Mouse (Mus musculus) ZHBTc4 (cell line): Measurements from ENCODE around the gene Soga1.

Source experiments
- DNase-seq: peaks from one replicate; pipeline ENCODE4 v3.0.0-alpha.2; 2011; ENCODE audit warnings: low read depth, low spot score

The Soga1 gene

GRCm38 (mm10) chr2:156990727-156991431 is 88.2 kb downstream of the Soga1 start:
- DNase-seq, result peak; percentile 21

- DNase-seq, result no peak
These were observed 91.7 kb downstream of the Soga1 start for GRCm38 (mm10) chr2:156987316-156987715.

DNA sequence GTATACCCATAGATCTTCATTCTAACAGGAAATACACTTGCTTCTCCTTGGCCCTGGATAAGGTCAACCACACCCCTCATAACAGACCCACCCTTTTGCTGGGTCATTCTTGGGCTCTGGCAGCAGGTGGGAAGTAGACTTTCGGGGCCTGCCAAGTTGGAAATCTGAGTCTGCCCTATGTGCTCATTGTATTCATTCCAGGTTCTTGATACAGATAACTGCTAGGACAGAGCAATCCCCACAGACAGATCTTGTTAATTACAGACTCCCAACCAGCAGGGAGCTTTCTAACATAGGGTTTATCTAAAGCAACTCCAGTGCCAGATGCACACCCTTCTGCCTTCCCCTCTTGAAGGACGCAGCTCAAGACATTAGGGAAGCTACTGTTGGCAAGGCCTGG is 96.2 kb downstream of the Soga1 start:
- peak; percentile 54 for DNase-seq

DNA sequence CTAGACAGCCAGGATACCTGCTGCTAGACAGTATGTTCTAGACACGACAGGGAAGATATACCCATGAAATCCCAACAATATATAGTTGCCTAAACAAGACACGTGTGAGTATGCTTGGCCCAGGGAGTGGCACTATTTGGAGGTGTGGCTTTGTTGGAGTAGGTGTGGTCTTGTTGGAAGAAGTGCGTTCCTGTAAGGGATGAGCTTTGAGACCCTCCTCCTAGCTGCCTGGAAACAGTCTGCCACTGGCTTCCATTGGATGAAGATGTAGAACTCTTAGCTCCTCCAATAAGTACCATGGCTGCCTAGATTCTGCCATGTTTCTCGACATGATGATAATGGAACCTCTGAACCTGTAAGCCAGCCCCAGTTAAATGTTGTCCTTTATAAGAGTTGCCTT is 97.8 kb downstream of the Soga1 start:
- DNase-seq, result peak; percentile 56

- no peak for DNase-seq
These were observed 99.0 kb downstream of the Soga1 start for GRCm38 (mm10) chr2:156980059-156980458.

- no peak for DNase-seq
These were observed 102.3 kb downstream of the Soga1 start for GRCm38 (mm10) chr2:156976711-156977110.

- DNase-seq, result no peak
These were observed 104.1 kb downstream of the Soga1 start for GRCm38 (mm10) chr2:156974967-156975366.

- DNase-seq, result no peak
These were observed 105.5 kb downstream of the Soga1 start for GRCm38 (mm10) chr2:156973316-156974100.

DNA sequence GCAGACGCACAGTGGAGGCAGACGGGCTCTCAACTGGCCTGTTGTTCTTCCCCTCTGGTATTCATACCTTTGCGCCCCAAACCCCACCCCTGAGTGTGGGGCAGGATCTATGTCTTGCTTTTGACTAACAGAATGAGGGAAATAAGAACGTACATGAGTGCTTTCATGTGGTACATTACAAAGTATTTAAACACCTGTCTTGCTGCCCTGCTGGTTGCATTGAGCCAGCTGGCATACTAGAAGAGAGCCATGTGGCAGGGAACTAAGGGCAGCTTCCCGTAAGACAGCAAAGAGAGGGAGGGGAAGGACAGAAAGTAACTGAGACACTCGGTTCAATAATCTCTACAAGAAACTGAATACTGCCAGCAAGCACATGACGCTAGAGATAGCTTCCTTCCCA is 108.8 kb downstream of the Soga1 start:
- DNase-seq, result no peak

GRCm38 (mm10) chr2:156968501-156968900 is 110.6 kb downstream of the Soga1 start:
- DNase-seq, result no peak

DNA sequence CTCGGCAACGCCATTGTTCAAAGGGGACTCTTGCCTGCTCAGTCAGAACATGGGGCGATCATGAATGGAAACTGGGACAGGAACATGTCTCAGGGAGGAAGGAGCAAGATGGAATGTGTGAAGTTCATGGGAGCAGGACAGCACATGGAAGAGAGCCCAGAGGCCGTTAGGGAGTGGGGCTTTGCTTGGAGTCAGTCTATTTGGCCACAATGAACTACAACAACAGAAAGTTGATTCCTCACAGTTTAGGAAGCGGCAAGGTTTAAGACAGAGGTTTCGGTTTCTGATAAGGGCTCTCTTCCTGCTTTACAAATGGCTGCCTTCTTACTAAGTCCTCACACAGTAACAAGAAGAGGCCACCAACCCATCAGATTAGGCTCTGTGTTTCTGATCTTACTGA is 111.7 kb downstream of the Soga1 start:
- DNase-seq, result no peak
